Mouse (Mus musculus): ENCODE results near the gene Stx4a. TPM values are rescaled to one million over a fixed set of nuclear protein-coding genes. Genes with fewer than 3 reads are reported as not detected.

The Stx4a gene
- total RNA-seq, 2 experiments from 2014 or later = 51.4 to 59.6 TPM

DNA sequence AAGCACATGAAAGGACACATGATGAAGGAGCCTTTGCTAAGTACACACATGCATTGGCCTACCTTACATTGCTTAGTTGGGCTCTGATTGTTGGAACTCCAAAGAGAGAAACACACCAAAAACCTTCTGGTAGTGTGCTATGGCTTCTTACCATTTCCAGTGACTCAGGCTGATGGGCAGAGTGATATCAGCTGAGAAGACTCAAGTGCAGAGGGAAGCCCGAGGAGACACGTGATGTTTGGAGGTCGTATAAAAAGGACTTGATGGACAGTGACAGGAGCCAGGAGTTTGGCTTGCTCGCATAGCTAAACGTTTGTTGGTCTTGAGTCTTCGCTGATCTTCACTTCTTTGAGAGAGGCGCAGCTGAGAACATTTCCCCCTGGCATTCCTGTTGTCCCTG lies 73.4 kb downstream of the Stx4a start:
- DNase-seq (ENCODE audit: low spot score in 2 of 2) = no peak

DNA sequence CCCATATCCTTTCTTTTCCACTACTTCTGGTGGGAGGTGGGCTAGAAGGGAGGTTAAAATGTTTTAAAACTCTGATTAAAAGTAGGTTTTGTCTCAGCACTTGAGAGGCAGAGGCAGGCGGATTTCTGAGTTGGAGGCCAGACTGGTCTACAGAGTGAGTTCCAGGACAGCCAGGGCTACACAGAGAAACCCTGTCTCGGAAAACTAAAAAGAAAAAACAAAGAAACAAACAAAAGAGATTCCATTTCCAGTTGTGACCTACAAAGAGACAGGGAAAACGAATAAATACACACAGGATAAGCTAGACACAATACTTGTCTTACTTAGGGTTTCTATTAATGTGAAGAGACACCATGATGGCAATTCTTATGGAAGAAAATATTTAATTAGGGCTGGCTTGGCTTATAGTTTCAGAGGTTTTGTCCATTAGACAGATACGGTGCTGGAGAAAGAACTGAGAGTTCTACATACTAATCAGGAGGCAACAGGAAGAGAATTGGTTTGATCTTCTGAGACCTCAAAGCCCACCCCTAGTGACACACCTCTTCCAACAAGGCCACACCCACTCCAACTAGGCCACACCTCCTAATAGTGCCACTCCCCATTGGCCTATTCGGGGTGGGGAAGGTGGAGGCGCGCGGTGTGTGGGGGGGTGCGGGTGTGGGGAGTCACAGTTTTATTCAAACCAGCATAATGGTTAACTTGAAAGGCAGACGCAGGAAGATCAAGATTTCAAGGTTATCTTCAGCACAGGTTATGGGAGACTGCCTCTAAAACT lies 74.3 kb downstream of the Stx4a start:
- no peak for DNase-seq (ENCODE audit: low spot score in 2 of 2)

Other genes starting within 250 kb of the Stx4a start
- 10 to 100 TPM in 1 of 2 experiments, 1 to 10 TPM in 1; 9.3 to 12.4 TPM for gene Ccdc189, start 235.7 kb upstream of the Stx4a start, total RNA-seq (2021)
- gene Rnf40, start 235.5 kb upstream of the Stx4a start, total RNA-seq (2021) = 10 to 100 TPM; 69.9 to 72.1 TPM
- 10 to 100 TPM; 21.3 to 22.6 TPM for gene Zfp629, start 208.5 kb upstream of the Stx4a start, total RNA-seq (2021)
- gene Bcl7c, start 115.4 kb upstream of the Stx4a start, total RNA-seq (2021) = 10 to 100 TPM; 30.3 to 38.0 TPM
- gene Ctf1, start 111.6 kb upstream of the Stx4a start, total RNA-seq (2021) = 1 to 10 TPM; 3.2 to 5.4 TPM
- gene Ctf2, start 92.1 kb upstream of the Stx4a start, total RNA-seq (2021) = not detected
- gene Fbxl19, start 79.8 kb upstream of the Stx4a start, total RNA-seq (2021) = 10 to 100 TPM; 73.0 to 73.5 TPM
- gene Orai3, start 54.5 kb upstream of the Stx4a start, total RNA-seq (2021) = 10 to 100 TPM; 22.4 to 22.7 TPM
- 10 to 100 TPM; 38.2 to 41.8 TPM for gene Setd1a, start 47.6 kb upstream of the Stx4a start, total RNA-seq (2021)
- 1 to 10 TPM; 4.1 to 4.7 TPM for gene Gm49388, start 38.7 kb upstream of the Stx4a start, total RNA-seq (2021)
- gene Hsd3b7, start 23.7 kb upstream of the Stx4a start, total RNA-seq (2021) = 1 to 10 TPM; 5.9 to 6.6 TPM
- gene Stx1b, start 255 bp downstream of the Stx4a start, total RNA-seq (2021) = 100 to 1,000 TPM; 341 to 360 TPM
- 10 to 100 TPM; 28.1 to 29.0 TPM for gene Zfp646, start 51.9 kb downstream of the Stx4a start, total RNA-seq (2021)
- 10 to 100 TPM; 22.4 to 23.9 TPM for gene Zfp668, start 52.5 kb downstream of the Stx4a start, total RNA-seq (2021)
- gene Prss53, start 66.7 kb downstream of the Stx4a start, total RNA-seq (2021) = 1 to 10 TPM in 1 of 2 experiments, under 1 TPM in 1; 0.98 to 1.4 TPM
- not detected for gene Gm21974, start 71.2 kb downstream of the Stx4a start, total RNA-seq (2021)
- 10 to 100 TPM; 20.2 to 24.7 TPM for gene Vkorc1, start 71.3 kb downstream of the Stx4a start, total RNA-seq (2021)
- 10 to 100 TPM; 38.5 to 48.9 TPM for gene Bckdk, start 79.8 kb downstream of the Stx4a start, total RNA-seq (2021)
- 10 to 100 TPM; 24.0 to 30.0 TPM for gene Kat8, start 88.2 kb downstream of the Stx4a start, total RNA-seq (2021)
- under 1 TPM in 1 of 2 experiments, not detected in 1; 0.60 TPM for gene Prss8, start 105.8 kb downstream of the Stx4a start, total RNA-seq (2021)
- 10 to 100 TPM; 12.2 to 12.4 TPM for gene Prss36, start 122.4 kb downstream of the Stx4a start, total RNA-seq (2021)
- gene Fus, start 143.2 kb downstream of the Stx4a start, total RNA-seq (2021) = 100 to 1,000 TPM; 328 to 375 TPM
- gene Pycard, start 169.6 kb downstream of the Stx4a start, total RNA-seq (2021) = 1 to 10 TPM; 1.5 to 4.3 TPM
- gene Trim72, start 179.7 kb downstream of the Stx4a start, total RNA-seq (2021) = under 1 TPM; 0.25 to 0.36 TPM
- gene Itgam, start 238.3 kb downstream of the Stx4a start, total RNA-seq (2021) = 10 to 100 TPM; 11.1 to 13.1 TPM
- gene Gm49368, start 238.4 kb downstream of the Stx4a start, total RNA-seq (2021) = under 1 TPM in 1 of 2 experiments, not detected in 1; 0.12 TPM